Mouse (Mus musculus) embryonic facial prominence, embryonic 11.5 days (tissue): Measurements from ENCODE around the gene Olfr1222. TPM values are rescaled to one million over a fixed set of nuclear protein-coding genes. Genes with fewer than 3 reads are reported as not detected.
"Not testable (repeated sequence)": the region's sequence is repeated elsewhere in the genome, so short reads cannot be mapped to it uniquely, and the experiment has no call there.

Experiments
- ATAC-seq: fragments of 200-750 bp; cut with Nextera tagmentation; replicated peaks from 2 replicates; pipeline ENCODE4 v1.8.0; 2017; ENCODE audit warnings: low read depth; ENCODE audit not compliant: insufficient number of reproducible peaks, low FRiP score, low TSS enrichment
- DNase-seq: peaks from one replicate; pipeline ENCODE4 v3.0.0-alpha.2; 2015; ENCODE audit warnings: low spot score
- H3K27ac ChIP-seq: fragments of 300-500 bp; sonication (generic); replicated peaks from 2 replicates; pipeline ENCODE4 v1.5.1; 2014; ENCODE audit warnings: mild to moderate bottlenecking, low read depth, low read length, control low read depth
- H3K27me3 ChIP-seq: fragments of 300-500 bp; sonication (generic); 2 replicates; pipeline ENCODE4 v1.6.1; 2014; ENCODE audit warnings: mild to moderate bottlenecking, low read length, moderate library complexity, mixed read lengths; ENCODE audit not compliant: control insufficient read depth, insufficient read depth
- H3K36me3 ChIP-seq: fragments of 300-500 bp; sonication (generic); replicated peaks from 2 replicates; pipeline ENCODE4 v1.6.1; 2014; ENCODE audit warnings: low read depth, mild to moderate bottlenecking, low read length, moderate library complexity, mixed read lengths; ENCODE audit not compliant: control insufficient read depth, insufficient read depth
- H3K4me1 ChIP-seq: fragments of 300-500 bp; sonication (generic); 2 replicates; pipeline ENCODE4 v1.6.1; 2014; ENCODE audit warnings: low read length, mixed read lengths; ENCODE audit not compliant: control insufficient read depth, insufficient read depth
- H3K4me2 ChIP-seq: fragments of 300-500 bp; sonication (generic); 2 replicates; pipeline ENCODE4 v1.6.1; 2014; ENCODE audit warnings: low read depth, mild to moderate bottlenecking, control low read depth, low read length, moderate library complexity
- H3K4me3 ChIP-seq: fragments of 300-500 bp; sonication (generic); 2 replicates; pipeline ENCODE4 v1.5.1; 2014; ENCODE audit warnings: low read depth, low read length, control low read depth
- H3K9ac ChIP-seq: fragments of 300-500 bp; sonication (generic); replicated peaks from 2 replicates; pipeline ENCODE4 v1.6.1; 2014; ENCODE audit warnings: mild to moderate bottlenecking, control low read depth, low read length
- H3K9me3 ChIP-seq: fragments of 300-500 bp; sonication (generic); replicated peaks from 2 replicates; pipeline ENCODE4 v1.6.1; 2016; ENCODE audit warnings: mild to moderate bottlenecking, low read length, inconsistent platforms, mixed read lengths; ENCODE audit not compliant: control insufficient read depth
- WGBS: fragments of 180-500 bp; shearing (Covaris S2); extraction: QIAGEN DNeasy Blood & Tissue Kit; methylation state at CpG from one replicate; pipeline ENCODE4 v1.1.7; 2014; 5-methylcytosine and 5-hydroxymethylcytosine counted together
- polyA plus RNA-seq: library from polyadenylated mRNA; unstranded; fragments of >200 nt; fragmentation: Nextera tagmentation; extraction: Ambion mirVana; gene quantifications from 2 replicates; pipeline ENCODE4 v1.2.1, GENCODE M21; 2014

The Olfr1222 gene
- not detected in 2 replicates for polyA plus RNA-seq

- Histone ChIP-seq H3K4me2 (no peak within 1 kb of the TSS), H3K9me3 (no peaks in the 10 kb centered on the region), H3K36me3 (no peaks in the 10 kb centered on the region), H3K27me3 (no peaks in the 10 kb centered on the region), H3K4me1 (no peaks in the 10 kb centered on the region), H3K4me3 (no peak within 1 kb of the TSS), H3K27ac (no peak within 1 kb of the TSS), H3K9ac (no peak within 1 kb of the TSS)
- no peak for DNase-seq
- 75% methylated on average over 3 of the region's 3 CpGs for WGBS
- ATAC-seq: no peak
Measured at GRCm38 (mm10) chr2:89132954-89133353, at the start of gene Olfr1222. TSS of gene Olfr1222 (minus strand) at chr2:89133054.

GRCm38 (mm10) chr2:89174569-89174968 is 41.7 kb upstream of the Olfr1222 start, which contains the start of gene Olfr1225:
TSS of gene Olfr1225 (minus strand) at chr2:89174669.
- Histone ChIP-seq H3K4me3 (no peak within 1 kb of the TSS), H3K4me1 (no peaks in the 10 kb centered on the region), H3K36me3 (no peaks in the 10 kb centered on the region), H3K4me2 (no peak within 1 kb of the TSS), H3K9ac (no peak within 1 kb of the TSS), H3K27me3 (no peaks in the 10 kb centered on the region), H3K9me3 (no peaks in the 10 kb centered on the region), H3K27ac (no peak within 1 kb of the TSS)
- 89% methylated on average over 1 of the region's 1 CpGs for WGBS
- DNase-seq (no peak), ATAC-seq (no peak)

DNA sequence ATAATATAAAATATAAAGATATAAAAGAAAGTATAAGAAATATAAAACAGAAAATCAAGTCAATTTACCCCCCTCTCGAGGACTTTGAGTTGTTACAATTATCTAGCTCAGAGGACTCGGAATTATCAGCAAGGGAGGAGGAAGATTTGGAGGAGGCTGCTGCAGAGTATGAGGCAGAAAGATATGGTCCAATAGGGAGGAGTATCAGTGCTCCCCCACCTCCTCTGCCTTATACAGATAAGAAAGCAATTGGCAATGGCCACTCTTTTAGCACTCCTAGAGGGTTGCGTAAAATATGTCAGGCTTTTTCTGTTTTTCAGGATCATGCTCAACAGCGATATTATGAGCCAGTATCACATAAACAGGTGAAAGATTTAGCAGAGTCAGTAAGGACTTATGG is 31.9 kb upstream of the Olfr1222 start:
- not testable (repeated sequence) for H3K9ac ChIP-seq, H3K36me3 ChIP-seq
- 92% methylated on average over 4 of the region's 4 CpGs for WGBS

DNA sequence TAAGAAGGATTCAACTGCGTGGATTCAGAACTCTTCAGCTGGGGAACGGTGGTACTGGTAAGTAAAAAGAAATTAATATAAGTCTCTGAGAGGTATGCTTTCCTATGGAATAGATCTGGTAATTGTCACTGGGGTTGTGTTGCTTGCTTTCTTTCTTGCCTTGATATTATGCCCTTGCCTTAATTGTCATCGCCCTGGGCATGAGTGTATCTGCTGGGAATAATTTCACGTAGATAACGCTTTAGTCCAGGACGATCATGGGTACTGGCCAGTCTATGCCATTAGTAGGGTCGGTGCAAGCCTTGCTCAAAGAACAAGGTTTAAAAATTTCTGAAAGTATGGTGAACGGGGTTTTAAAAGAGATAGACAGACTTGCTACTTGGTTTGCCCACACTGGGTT is 31.1 kb upstream of the Olfr1222 start, which contains the start of gene Olfr1224-ps1:
Gene Olfr1224-ps1, minus strand, starts transcription at position 101 of the 400 bp plus-strand sequence.
- not testable (repeated sequence) for H3K9me3 ChIP-seq, H3K9ac ChIP-seq, H3K27me3 ChIP-seq, ATAC-seq, H3K4me1 ChIP-seq, H3K36me3 ChIP-seq, H3K27ac ChIP-seq, H3K4me3 ChIP-seq, H3K4me2 ChIP-seq, DNase-seq
- 90% methylated on average over 8 of the region's 8 CpGs for WGBS

More for the DNA sequence above, 31.9 kb upstream of the Olfr1222 start:
- H3K9me3 ChIP-seq, H3K27me3 ChIP-seq, H3K4me1 ChIP-seq, DNase-seq, H3K4me2 ChIP-seq, ATAC-seq, H3K27ac ChIP-seq, H3K4me3 ChIP-seq: not testable (repeated sequence)

- ATAC-seq: no peak
- Histone ChIP-seq H3K9ac (no peak within 1 kb of the TSS), H3K4me3 (no peak within 1 kb of the TSS), H3K27me3 (no peaks in the 10 kb centered on the region), H3K4me2 (no peak within 1 kb of the TSS), H3K27ac (no peak within 1 kb of the TSS), H3K36me3 (no peaks in the 10 kb centered on the region), H3K4me1 (no peaks in the 10 kb centered on the region), H3K9me3 (no peaks in the 10 kb centered on the region)
- WGBS: 79% methylated on average over 1 of the region's 1 CpGs
- DNase-seq: no peak
Measured at GRCm38 (mm10) chr2:89151460-89151859, 18.6 kb upstream of the Olfr1222 start, which contains the start of gene Olfr1223. TSS of gene Olfr1223 (minus strand) at chr2:89151560.

GRCm38 (mm10) chr2:89117183-89117582 is 15.7 kb downstream of the Olfr1222 start, which contains the start of gene Olfr1221:
TSS of gene Olfr1221 (minus strand) at chr2:89117283.
- H3K4me3 ChIP-seq: no peak within 1 kb of the TSS
- WGBS: 88% methylated on average over 2 of the region's 2 CpGs
- H3K36me3 ChIP-seq: no peaks in the 10 kb centered on the region
- no peak within 1 kb of the TSS for H3K9ac ChIP-seq
- no peak within 1 kb of the TSS for H3K27ac ChIP-seq
- no peak for DNase-seq
- H3K4me1 ChIP-seq: no peaks in the 10 kb centered on the region
- no peaks in the 10 kb centered on the region for H3K27me3 ChIP-seq
- H3K9me3 ChIP-seq: no peaks in the 10 kb centered on the region
- no peak within 1 kb of the TSS for H3K4me2 ChIP-seq
- ATAC-seq: no peak

DNA sequence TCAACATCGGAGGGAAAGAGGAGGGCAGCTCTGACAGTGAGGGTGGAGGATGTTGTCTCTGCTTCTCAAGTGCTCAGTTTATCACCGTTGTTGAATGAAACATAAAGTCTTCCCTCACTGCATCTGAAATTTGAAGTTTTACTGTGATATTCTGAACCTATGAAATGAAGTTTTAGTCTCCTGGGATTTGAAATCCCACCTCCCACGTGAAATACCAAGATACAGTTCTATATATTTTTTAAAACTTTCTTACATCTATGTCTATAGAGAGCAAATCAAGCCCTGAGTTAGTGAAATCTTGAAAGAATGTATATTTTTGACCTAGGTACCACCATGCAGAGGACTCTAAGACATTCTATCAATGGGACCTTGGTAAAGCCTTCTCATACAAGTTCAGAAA is 26.1 kb downstream of the Olfr1222 start, which contains the start of gene Olfr1220:
Gene Olfr1220, minus strand, starts transcription at position 101 of the 400 bp plus-strand sequence.
- whole genome bisulfite sequencing: 69% methylated on average over 3 of the region's 3 CpGs
- no peaks in the 10 kb centered on the region for H3K9me3 ChIP-seq
- ATAC-seq (no peak), DNase-seq (no peak)
- H3K4me1 ChIP-seq: no peaks in the 10 kb centered on the region
- H3K4me2 ChIP-seq: no peak within 1 kb of the TSS
- H3K27me3 ChIP-seq: no peaks in the 10 kb centered on the region
- H3K36me3 ChIP-seq: no peaks in the 10 kb centered on the region
- H3K9ac ChIP-seq: no peak within 1 kb of the TSS
- no peak within 1 kb of the TSS for H3K27ac ChIP-seq
- H3K4me3 ChIP-seq: no peak within 1 kb of the TSS

- H3K4me2 ChIP-seq: no peak overlapping the region
- no peaks in the 10 kb centered on the region for H3K36me3 ChIP-seq
- H3K9me3 ChIP-seq: no peaks in the 10 kb centered on the region
- no peaks in the 10 kb centered on the region for H3K27me3 ChIP-seq
- H3K4me3 ChIP-seq: no peak overlapping the region
- H3K4me1 ChIP-seq: no peaks in the 10 kb centered on the region
- H3K9ac ChIP-seq: no peak overlapping the region
- DNase-seq (no peak), ATAC-seq (no peak)
- H3K27ac ChIP-seq: no peak overlapping the region
Measured at GRCm38 (mm10) chr2:89105651-89106050, 27.2 kb downstream of the Olfr1222 start.
